Mouse (Mus musculus) midbrain, embryonic 15.5 days (tissue): ENCODE measurements at regions not wholly inside any gene's neighbourhood (a gene's known extent, or its start where the extent isn't known, plus 50 kb on each side); places are given as distances from the start of the nearest gene placed in this dataset.

ENCODE experiments used
- ATAC-seq: fragments of 200-750 bp; cut with Nextera tagmentation; replicated peaks from 2 replicates; pipeline ENCODE4 v1.8.0; 2017; ENCODE audit warnings: moderate TSS enrichment
- H3K27ac ChIP-seq: fragments of 300-500 bp; sonication (generic); 2 replicates; pipeline ENCODE4 v1.5.1; 2015; ENCODE audit warnings: mild to moderate bottlenecking, inconsistent platforms
- H3K27me3 ChIP-seq: fragments of 300-500 bp; sonication (generic); replicated peaks from 2 replicates; pipeline ENCODE4 v1.6.1; 2015; ENCODE audit warnings: inconsistent platforms
- H3K36me3 ChIP-seq: fragments of 300-500 bp; sonication (generic); replicated peaks from 2 replicates; pipeline ENCODE4 v1.6.1; 2015; ENCODE audit warnings: inconsistent platforms
- H3K4me1 ChIP-seq: fragments of 300-500 bp; sonication (generic); 2 replicates; pipeline ENCODE4 v1.6.1; 2015; ENCODE audit warnings: inconsistent platforms
- H3K4me2 ChIP-seq: fragments of 300-500 bp; sonication (generic); 2 replicates; pipeline ENCODE4 v1.6.1; 2015; ENCODE audit warnings: inconsistent platforms, mild to moderate bottlenecking, moderate library complexity
- H3K4me3 ChIP-seq: fragments of 300-500 bp; sonication (generic); 2 replicates; pipeline ENCODE4 v1.5.1; 2015; ENCODE audit warnings: mild to moderate bottlenecking, inconsistent platforms
- H3K9ac ChIP-seq: fragments of 300-500 bp; sonication (generic); 2 replicates; pipeline ENCODE4 v1.6.1; 2015; ENCODE audit warnings: mild to moderate bottlenecking, inconsistent platforms
- H3K9me3 ChIP-seq: fragments of 300-500 bp; sonication (generic); 2 replicates; pipeline ENCODE4 v1.6.1; 2016; ENCODE audit warnings: inconsistent platforms
- WGBS: fragments of 180-500 bp; shearing (Covaris S2); methylation state at CpG from one replicate; pipeline ENCODE4 v1.1.7; 2015; ENCODE audit warnings: mixed read lengths; 5-methylcytosine and 5-hydroxymethylcytosine counted together

GRCm38 (mm10) chr4:54615886-54616285 lies 329.0 kb upstream of the Zfp462 start:
- H3K4me3 ChIP-seq = no peak overlapping the region
- no peak overlapping the region for H3K27ac ChIP-seq
- H3K36me3 ChIP-seq = no peaks in the 10 kb centered on the region
- ATAC-seq = no peak
- peaks cover 11% of the 10 kb centered on the region for H3K4me1 ChIP-seq
- no peak overlapping the region for H3K4me2 ChIP-seq
- H3K27me3 ChIP-seq = no peaks in the 10 kb centered on the region
- 46% methylated on average over 1 of the region's 1 CpGs for WGBS
- H3K9me3 ChIP-seq = no peaks in the 10 kb centered on the region
- H3K9ac ChIP-seq = no peak overlapping the region

GRCm38 (mm10) chr4:54624024-54624873 lies 320.6 kb upstream of the Zfp462 start:
- H3K36me3 ChIP-seq = no peaks in the 10 kb centered on the region
- peak; percentile 48; the same call in 1 of the 2 replicates for ATAC-seq
- 53% methylated on average over 20 of the region's 20 CpGs for WGBS
- H3K4me3 ChIP-seq = no peak overlapping the region
- H3K4me2 ChIP-seq = 0 out of 2 replicates have a peak overlapping the region, but pooled peaks have one; percentile 11
- H3K27me3 ChIP-seq = no peaks in the 10 kb centered on the region
- no peak overlapping the region for H3K27ac ChIP-seq
- H3K9ac ChIP-seq = no peak overlapping the region
- H3K9me3 ChIP-seq = no peaks in the 10 kb centered on the region
- peaks cover 8% of the 10 kb centered on the region; the same call in 1 of the 2 replicates for H3K4me1 ChIP-seq

GRCm38 (mm10) chr4:54636986-54637641 lies 307.7 kb upstream of the Zfp462 start:
- no peak overlapping the region for H3K9ac ChIP-seq
- no peaks in the 10 kb centered on the region for H3K9me3 ChIP-seq
- no peak overlapping the region for H3K27ac ChIP-seq
- H3K4me1 ChIP-seq = no peaks in the 10 kb centered on the region
- no peak overlapping the region for H3K4me2 ChIP-seq
- H3K27me3 ChIP-seq = no peaks in the 10 kb centered on the region
- H3K4me3 ChIP-seq = no peak overlapping the region
- 25% methylated on average over 3 of the region's 3 CpGs for WGBS
- ATAC-seq = peak; percentile 74; the same call in 1 of the 2 replicates
- H3K36me3 ChIP-seq = no peaks in the 10 kb centered on the region

- H3K9ac ChIP-seq = no peak overlapping the region
- H3K4me1 ChIP-seq = 0 out of 2 replicates have a peak, but pooled peaks cover 8% of the 10 kb centered on the region
- 69% methylated on average over 11 of the region's 11 CpGs for WGBS
- H3K4me2 ChIP-seq = no peak overlapping the region
- H3K27ac ChIP-seq = peak overlapping the region; percentile 74
- H3K9me3 ChIP-seq = no peaks in the 10 kb centered on the region
- no peaks in the 10 kb centered on the region for H3K27me3 ChIP-seq
- 0 out of 2 replicates have a peak, but pooled peaks have one; percentile 12 for ATAC-seq
- H3K4me3 ChIP-seq = no peak overlapping the region
- H3K36me3 ChIP-seq = no peaks in the 10 kb centered on the region
Measured at GRCm38 (mm10) chr4:54646033-54646432, 298.8 kb upstream of the Zfp462 start.

- H3K36me3 ChIP-seq = no peaks in the 10 kb centered on the region
- no peaks in the 10 kb centered on the region for H3K9me3 ChIP-seq
- H3K4me1 ChIP-seq = peaks cover 8% of the 10 kb centered on the region; the same call in 1 of the 2 replicates
- H3K27ac ChIP-seq = peak overlapping the region; percentile 74
- H3K27me3 ChIP-seq = no peaks in the 10 kb centered on the region
- no peak overlapping the region for H3K4me2 ChIP-seq
- ATAC-seq = peak; percentile 88
- H3K4me3 ChIP-seq = no peak overlapping the region
- 42% methylated on average over 8 of the region's 8 CpGs for WGBS
- H3K9ac ChIP-seq = no peak overlapping the region
Measured at GRCm38 (mm10) chr4:54646459-54646858, 298.4 kb upstream of the Zfp462 start.

GRCm38 (mm10) chr4:54648254-54648653 lies 296.6 kb upstream of the Zfp462 start:
- no peak overlapping the region for H3K27ac ChIP-seq
- no peak overlapping the region for H3K4me2 ChIP-seq
- no peak overlapping the region for H3K9ac ChIP-seq
- no peak for ATAC-seq
- no peak overlapping the region for H3K4me3 ChIP-seq
- no peaks in the 10 kb centered on the region for H3K27me3 ChIP-seq
- H3K36me3 ChIP-seq = no peaks in the 10 kb centered on the region
- WGBS = 78% methylated on average over 4 of the region's 4 CpGs
- no peaks in the 10 kb centered on the region for H3K9me3 ChIP-seq
- peaks cover 25% of the 10 kb centered on the region for H3K4me1 ChIP-seq

- Histone ChIP-seq H3K4me3 (no peak overlapping the region), H3K4me1 (peaks cover 21% of the 10 kb centered on the region), H3K9me3 (no peaks in the 10 kb centered on the region), H3K9ac (no peak overlapping the region), H3K36me3 (no peaks in the 10 kb centered on the region), H3K27ac (peak overlapping the region; percentile 83), H3K4me2 (0 out of 2 replicates have a peak overlapping the region, but pooled peaks have one; percentile 28), H3K27me3 (no peaks in the 10 kb centered on the region)
- 0 out of 2 replicates have a peak, but pooled peaks have one; percentile 5 for ATAC-seq
Measured at GRCm38 (mm10) chr4:54651646-54652110, 293.2 kb upstream of the Zfp462 start.

- Histone ChIP-seq H3K36me3 (no peaks in the 10 kb centered on the region), H3K4me2 (peak overlapping the region; percentile 28), H3K4me1 (peaks cover 21% of the 10 kb centered on the region), H3K9ac (0 out of 2 replicates have a peak overlapping the region, but pooled peaks have one; percentile 1), H3K27ac (peak overlapping the region; percentile 83), H3K27me3 (no peaks in the 10 kb centered on the region), H3K9me3 (no peaks in the 10 kb centered on the region), H3K4me3 (no peak overlapping the region)
- 7% methylated on average over 11 of the region's 11 CpGs for WGBS
- peak; percentile 92 for ATAC-seq
Measured at GRCm38 (mm10) chr4:54652111-54653021, 292.5 kb upstream of the Zfp462 start.

GRCm38 (mm10) chr4:54653097-54653776 lies 291.6 kb upstream of the Zfp462 start:
- H3K9me3 ChIP-seq = no peaks in the 10 kb centered on the region
- peak; percentile 77 for ATAC-seq
- peaks cover 21% of the 10 kb centered on the region for H3K4me1 ChIP-seq
- H3K4me3 ChIP-seq = no peak overlapping the region
- peak overlapping the region; percentile 83 for H3K27ac ChIP-seq
- 14% methylated on average over 10 of the region's 10 CpGs for WGBS
- H3K36me3 ChIP-seq = no peaks in the 10 kb centered on the region
- peak overlapping the region; percentile 28 for H3K4me2 ChIP-seq
- no peak overlapping the region for H3K9ac ChIP-seq
- no peaks in the 10 kb centered on the region for H3K27me3 ChIP-seq
